Mouse (Mus musculus) activated CD4-positive, CD25-positive, alpha-beta regulatory T cell, adult 4 months (primary cell): ENCODE measurements around the gene Ubtd2. TPM values are rescaled to one million over a fixed set of nuclear protein-coding genes. Genes with fewer than 3 reads are reported as not detected.
"Not testable (repeated sequence)": the region's sequence is repeated elsewhere in the genome, so short reads cannot be mapped to it uniquely, and the experiment has no call there.

Source experiments
- ATAC-seq: one replicate; pipeline ENCODE4 v1.8.0; 2017
- polyA plus RNA-seq, 2 experiments: library from polyadenylated mRNA; unstranded; fragments of 100-300 nt; shearing (Covaris generic); gene quantifications; one replicate each; pipeline ENCODE4 v1.2.1; 2017

Ubtd2 gene
- polyA plus RNA-seq, 2 experiments from 2014 or later: 2.3 to 3.1 TPM

GRCm38 (mm10) chr11:32471925-32472324, 16.8 kb downstream of the Ubtd2 start:
- no peak for ATAC-seq

- ATAC-seq: peak; percentile 52
Measured at GRCm38 (mm10) chr11:32474725-32475124, 19.6 kb downstream of the Ubtd2 start.

DNA sequence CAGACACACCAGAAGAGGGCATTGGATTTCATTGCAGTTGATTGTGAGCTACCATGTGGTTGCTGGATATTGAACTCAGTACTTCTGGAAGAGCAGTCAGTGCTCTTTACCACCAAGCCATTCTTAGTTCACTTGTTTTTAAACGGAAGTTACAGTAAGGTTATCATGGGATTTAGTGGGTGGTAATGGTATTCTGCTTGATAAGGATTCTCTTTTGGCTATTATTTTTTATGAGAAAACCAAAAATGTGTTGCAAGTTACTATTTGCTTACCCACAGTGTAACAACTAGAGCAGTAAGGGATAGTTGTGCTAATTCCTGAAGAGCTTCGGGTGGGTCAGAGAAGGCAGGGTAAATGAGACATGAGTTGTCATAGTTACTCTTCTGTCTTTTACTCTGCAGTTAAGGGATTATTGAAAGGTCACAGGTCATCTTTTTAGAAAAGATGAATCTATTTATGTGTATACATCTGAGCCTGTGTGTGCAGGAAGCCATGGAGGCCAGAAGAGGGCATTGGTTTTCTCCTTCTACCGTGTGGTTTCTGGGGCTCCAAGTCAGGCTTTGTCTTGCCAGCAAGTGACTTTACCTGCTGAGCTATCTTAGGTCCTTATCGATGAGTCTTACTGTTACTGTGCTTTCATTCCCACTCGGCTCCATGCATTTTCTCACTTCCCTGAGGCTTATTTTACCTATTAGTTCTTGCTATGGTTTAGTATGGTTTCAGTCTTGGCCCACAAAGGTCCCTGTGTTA, 20.5 kb downstream of the Ubtd2 start:
- ATAC-seq: no peak

GRCm38 (mm10) chr11:32481525-32481924, 26.4 kb downstream of the Ubtd2 start:
- no peak for ATAC-seq

DNA sequence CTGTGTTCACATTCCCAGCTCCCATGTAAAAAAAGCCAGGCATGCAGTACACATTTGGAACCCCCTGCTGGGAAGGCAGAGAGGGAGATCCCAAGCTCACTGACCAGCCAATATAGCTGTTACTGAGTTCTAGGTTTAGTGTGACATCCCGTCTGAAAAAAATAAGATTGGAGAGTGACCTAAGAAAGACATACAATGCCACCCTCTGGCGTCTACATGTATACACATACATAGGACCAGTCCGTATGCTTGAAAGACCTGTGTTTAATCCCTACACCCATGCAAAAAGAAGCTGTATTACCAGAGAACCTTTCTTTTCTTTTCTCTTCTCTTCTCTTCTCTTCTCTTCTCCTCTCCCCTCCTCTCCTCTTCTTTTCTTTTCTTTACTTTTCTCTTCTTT, 30.1 kb downstream of the Ubtd2 start:
- no peak for ATAC-seq

DNA sequence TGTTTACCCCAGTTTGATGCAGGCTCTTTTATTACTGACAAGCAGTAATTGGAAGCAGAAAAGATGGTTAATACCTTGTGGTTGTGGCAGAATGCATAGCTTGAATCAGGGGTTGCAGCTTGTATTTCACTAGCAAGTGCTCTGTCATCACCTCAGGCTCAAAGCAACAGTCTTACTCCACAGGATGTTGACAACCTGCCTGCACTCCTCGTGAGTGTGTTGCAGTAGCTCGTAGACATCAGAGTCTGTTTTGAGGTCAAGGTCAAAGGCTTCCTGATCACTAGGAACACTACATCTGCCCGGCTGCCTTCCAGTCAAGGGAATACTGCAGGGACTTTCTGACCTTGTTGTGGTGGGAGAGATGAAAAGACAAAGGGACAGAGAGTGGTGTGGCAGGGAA, 31.5 kb downstream of the Ubtd2 start:
- peak; percentile 65 for ATAC-seq

DNA sequence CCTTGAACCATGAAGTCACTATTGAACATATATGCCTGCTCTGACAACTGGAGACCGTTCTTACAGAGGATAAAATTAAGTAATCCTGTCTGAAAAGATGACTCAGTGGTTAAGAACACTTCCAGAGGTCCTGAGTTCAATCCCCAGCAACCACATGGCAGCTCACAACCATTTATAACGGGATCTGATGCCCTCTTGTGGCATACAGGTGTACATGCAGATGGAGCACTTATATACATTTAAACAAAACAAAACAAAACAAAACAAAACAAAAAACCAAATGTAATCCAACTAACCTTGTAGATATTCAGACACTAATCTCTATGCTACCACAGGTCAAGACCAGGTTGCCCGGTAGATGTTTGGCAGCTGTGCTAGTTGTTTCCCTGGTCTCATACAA, 32.3 kb downstream of the Ubtd2 start:
- ATAC-seq: no peak

DNA sequence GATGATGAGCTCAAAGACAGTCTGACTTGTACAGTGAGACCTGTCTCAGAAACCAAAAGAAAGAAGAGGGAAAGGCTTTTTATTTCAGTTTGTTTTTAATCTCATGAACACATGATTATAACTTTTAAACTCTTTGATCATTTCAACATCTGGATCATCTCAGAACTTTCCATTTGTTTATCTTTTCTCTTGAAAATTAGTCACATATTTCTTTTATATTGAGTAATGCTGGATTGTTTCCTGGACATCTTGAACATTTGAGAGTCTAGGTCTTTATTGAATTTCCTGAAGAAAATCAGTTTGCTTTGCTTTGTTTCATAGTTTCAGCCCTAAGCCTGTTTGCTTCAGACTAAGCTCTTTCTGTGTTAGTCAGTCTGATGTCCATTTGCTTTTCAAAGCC, 33.2 kb downstream of the Ubtd2 start:
- no peak for ATAC-seq

- peak; percentile 85 for ATAC-seq
Measured at GRCm38 (mm10) chr11:32488808-32489670, 33.9 kb downstream of the Ubtd2 start.

DNA sequence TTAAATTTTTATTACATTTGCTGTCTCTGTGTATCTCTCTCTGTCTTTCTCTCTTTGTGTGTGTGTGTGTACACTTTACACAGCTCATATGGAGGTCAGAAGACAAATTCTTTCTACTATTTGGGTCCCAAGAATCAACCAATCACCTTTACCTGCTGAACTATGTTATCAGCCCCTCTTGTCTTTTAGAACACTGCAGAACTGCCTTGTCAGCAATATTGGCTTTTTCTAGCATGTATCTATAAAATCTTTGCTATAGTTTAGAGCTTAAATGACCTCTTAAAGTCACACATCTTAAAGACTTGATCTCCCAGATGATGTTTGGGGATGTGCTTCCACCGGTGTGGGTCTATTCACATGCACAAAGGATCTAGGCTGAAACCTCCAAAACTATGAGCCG, 35.9 kb downstream of the Ubtd2 start:
- no peak for ATAC-seq

DNA sequence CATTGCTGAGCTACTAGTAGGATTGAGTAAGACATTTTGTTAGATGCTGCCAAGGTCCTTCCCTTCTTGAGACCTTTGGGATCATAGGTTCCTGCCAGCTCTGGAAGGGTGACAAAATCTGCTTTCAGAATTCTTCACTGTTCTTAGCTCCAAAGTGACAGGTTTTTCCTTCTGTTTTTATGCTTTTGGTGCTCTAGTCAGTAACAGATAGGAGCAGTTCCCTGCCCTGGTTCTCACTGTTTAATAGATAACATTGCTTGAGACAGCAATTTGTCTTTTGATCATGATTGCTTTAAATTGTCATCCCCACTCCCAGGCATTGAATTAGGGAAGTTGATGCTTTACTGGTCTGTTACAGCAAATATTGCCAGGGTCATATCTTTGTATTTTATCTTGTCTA, 38.1 kb downstream of the Ubtd2 start:
- ATAC-seq: no peak

- ATAC-seq: no peak
Measured at GRCm38 (mm10) chr11:32495283-32495682, 40.1 kb downstream of the Ubtd2 start.

DNA sequence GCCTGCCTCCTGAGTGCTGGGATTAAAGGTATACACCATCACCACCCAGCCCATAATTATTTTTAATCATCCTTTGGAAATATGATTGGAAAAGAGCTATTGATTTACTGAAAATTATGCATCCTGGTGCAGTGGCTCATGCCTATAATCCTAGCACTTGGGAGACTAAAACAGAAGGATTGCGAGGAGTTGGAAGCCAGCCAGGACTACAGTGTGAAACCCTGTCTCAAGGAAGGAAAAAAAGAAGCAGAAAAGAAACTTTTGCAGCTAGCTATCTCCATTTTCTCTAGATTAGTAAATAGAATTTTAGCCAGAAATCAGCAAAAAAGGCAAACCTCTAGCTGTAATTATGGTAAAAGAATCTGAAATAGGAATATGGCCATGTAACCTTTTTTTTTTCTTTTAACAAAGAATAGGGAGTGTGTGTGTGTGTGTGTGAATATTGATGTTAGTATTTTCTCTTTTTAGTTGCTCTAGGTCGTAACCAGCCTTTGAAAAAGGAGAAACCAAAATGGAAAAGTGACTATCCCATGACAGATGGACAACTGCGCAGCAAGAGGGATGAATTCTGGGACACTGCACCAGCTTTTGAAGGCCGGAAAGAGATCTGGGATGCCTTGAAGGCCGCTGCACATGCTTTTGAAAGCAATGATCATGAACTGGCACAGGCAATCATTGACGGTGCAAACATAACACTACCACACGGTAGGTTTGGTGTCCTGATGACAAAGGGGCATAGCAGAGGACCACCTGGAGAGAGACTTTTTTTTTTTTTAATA, 43.8 kb downstream of the Ubtd2 start:
- ATAC-seq: no peak

- no peak for ATAC-seq
Measured at GRCm38 (mm10) chr11:32499931-32500330, 44.8 kb downstream of the Ubtd2 start.

GRCm38 (mm10) chr11:32503711-32504110, 48.5 kb downstream of the Ubtd2 start:
- ATAC-seq: no peak

GRCm38 (mm10) chr11:32505091-32505739, 50.0 kb downstream of the Ubtd2 start:
- no peak for ATAC-seq

DNA sequence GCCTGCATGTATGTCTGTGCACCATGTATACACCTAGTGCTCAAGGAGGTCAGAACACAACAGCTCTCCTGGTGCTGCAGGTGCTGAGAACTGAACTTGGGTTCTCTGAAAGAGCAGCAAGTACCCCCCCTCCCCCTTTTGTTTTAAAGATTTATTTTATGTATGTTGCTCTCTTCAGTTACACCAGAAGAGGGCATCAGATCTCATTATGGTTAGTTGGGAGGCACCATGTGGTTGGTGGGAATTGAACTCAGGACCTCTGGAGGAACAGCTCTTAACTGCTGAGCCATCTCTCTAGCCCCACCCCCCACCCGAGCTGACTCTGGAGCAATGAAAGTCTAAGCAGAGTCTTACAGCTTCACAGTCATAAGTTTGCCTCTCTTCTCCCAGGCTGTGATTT, 55.8 kb downstream of the Ubtd2 start:
- no peak for ATAC-seq

DNA sequence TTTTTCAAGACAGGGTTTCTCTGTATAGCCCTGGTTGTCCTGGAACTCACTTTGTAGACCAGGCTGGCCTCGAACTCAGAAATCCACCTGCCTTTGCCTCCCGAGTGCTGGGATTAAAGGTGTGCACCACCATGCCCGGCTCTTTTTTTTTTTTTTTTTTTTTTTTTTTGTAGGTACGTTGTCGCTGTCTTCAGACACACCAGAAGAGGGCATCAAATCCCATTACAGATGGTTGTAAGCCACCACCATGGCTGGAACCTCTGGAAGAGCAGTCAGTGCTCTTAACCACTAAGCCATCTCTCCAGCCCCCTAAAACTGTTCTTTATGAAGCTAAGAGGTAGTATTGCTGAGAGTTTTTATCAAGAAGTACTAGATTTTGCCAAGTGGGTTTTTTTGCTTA, 59.7 kb downstream of the Ubtd2 start:
- ATAC-seq: not testable (repeated sequence)

DNA sequence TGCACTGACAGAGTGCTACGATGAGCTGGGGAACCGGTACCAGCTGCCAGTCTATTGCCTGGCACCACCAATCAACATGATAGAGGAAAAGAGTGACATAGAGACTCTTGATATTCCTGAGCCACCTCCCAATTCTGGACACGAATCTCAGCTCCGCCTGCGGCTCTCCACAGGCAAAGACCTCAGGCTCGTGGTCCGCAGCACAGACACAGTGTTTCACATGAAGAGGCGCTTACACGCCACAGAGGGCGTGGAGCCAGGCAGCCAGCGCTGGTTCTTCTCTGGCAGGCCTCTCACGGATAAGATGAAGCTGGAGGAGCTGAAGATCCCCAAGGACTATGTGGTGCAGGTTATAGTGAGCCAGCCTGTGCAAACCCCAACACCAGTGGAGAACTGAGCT, 60.9 kb downstream of the Ubtd2 start:
- no peak for ATAC-seq

DNA sequence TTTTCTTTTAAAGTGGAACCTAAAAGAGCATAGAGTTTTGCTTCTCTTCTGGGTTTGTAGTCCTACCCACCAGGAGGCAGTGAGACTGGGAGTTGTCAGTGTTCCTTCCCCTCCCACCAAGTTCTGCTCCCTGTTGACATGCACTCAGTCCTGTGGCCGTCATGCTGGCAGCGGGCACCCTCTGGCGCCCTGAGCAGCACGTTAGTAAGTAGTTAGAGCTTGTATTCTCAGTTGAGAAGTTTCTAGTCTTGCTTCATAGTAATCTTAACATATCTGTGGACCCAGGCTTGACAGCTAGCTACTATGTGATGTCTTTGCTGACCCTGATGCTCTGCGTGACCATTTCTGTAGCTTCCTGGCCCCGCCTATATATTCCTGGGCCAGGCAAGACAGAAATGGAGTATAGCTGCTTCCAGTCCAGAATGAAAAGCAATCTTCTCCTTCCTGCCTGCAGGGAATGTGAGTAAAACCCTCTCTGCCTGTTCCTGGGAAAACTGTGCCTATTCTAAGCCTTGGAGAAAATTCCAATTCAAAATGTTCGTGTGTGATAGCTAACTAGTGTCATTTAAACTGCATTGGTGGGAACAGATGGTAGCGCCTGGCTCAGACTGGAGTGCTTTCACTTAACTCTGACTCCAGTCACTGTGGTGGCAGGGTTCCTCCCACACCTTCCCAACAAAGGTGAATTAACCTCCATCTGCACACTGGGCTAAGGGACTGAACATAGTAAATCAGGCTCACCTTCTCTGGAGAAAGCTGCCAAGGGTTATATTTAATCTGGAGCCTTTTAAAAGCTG, 61.9 kb downstream of the Ubtd2 start:
- ATAC-seq: no peak

GRCm38 (mm10) chr11:32518770-32519169, 63.6 kb downstream of the Ubtd2 start:
- ATAC-seq: no peak

DNA sequence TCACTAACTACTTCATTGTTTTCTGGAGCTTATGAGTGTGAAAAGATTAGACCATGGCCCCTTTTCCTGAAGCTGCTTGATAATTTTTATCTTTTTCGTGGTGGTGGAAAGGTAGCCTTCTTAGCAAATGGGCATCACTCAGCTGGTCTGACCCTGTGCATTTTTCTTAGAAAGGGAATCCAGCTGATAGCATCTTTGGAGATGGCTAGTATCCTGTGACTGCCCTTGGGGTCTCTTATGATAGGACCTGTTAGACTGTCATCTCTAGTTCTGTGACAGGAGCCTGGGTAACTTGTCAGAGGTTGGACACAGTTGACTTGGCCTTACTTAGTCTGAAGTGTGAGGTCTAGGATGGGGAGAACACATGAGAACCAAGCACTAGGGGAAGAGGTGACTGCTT, 64.2 kb downstream of the Ubtd2 start:
- no peak for ATAC-seq
